In the genomic region with DNA sequence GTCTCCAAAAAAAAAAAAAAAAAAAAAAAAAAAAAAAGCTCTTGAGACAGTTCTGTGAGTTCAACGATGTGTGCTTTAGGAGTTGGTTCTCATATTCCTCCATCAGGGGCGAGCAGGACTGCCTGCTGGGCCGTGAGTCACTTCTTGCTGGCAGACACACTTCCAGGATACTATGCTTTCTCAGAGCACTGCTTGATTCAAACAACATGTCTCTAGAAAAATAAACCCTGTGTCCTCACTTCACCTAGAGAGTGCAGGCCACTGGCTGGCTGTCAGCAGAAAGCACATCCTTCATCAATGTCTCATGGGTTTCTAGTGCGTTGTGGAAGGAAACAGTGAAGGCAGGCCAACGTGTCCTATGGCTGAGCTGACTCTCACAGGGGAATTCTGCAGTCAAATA, we compare ENCODE assay signal across 12 mouse cellular contexts.
A peak's percentile ranks its signal among the peaks of the same experiment; 100 is the strongest.
DNase-seq lines count a peak whose midpoint lies in the region; ATAC-seq and TF ChIP-seq lines count a peak whose summit lies in the region.
"Had no signal": no experiment of that assay in that cellular context is flagged by ENCODE, and none has a peak within 500 bp of the region (broad histone marks: within the 10 kb centered on the region; RNA-seq: fewer than 3 reads in every experiment).

No protein-coding gene starts in this region.

- no peak overlapping the region for H3K27ac ChIP-seq in cerebellum, adult 2 months (ENCODE audit: insufficient read depth, low read length)
- no peak overlapping the region for H3K27ac ChIP-seq in midbrain, embryonic 10.5 days (replicated peaks)
- H3K27ac ChIP-seq in midbrain, embryonic 13.5 days, result no peak overlapping the region
- no peak overlapping the region for H3K27ac ChIP-seq in liver, postnatal 0 days (ENCODE audit: low read depth)
- H3K27ac ChIP-seq: forebrain, embryonic 15.5 days; hindbrain, embryonic 12.5 days; liver, embryonic 13.5 days had no signal

- H3K36me3 ChIP-seq in midbrain, embryonic 10.5 days, result no peaks in the 10 kb centered on the region
- no peaks in the 10 kb centered on the region for H3K36me3 ChIP-seq in midbrain, embryonic 13.5 days
- no peaks in the 10 kb centered on the region for H3K36me3 ChIP-seq in liver, postnatal 0 days (replicated peaks; ENCODE audit: insufficient read depth, low read length)
- H3K36me3 ChIP-seq: forebrain, embryonic 15.5 days; hindbrain, embryonic 12.5 days; liver, embryonic 13.5 days had no signal

- 28% methylated on average over 5 of the region's 5 CpGs for WGBS in cerebellum, adult 2 months
- 66% methylated on average over 5 of the region's 5 CpGs for WGBS in midbrain, embryonic 10.5 days
- WGBS in midbrain, embryonic 13.5 days, result 67% methylated on average over 5 of the region's 5 CpGs
- WGBS in liver, postnatal 0 days (ENCODE audit: insufficient replicate concordance), result 55% methylated on average over 5 of the region's 5 CpGs

- TF ChIP-seq POLR2A in cerebellum, adult 2 months (IDR thresholded peaks at IDR 0.05; ENCODE audit: borderline replicate concordance, insufficient read depth, low read length), result no peak

- H3K9ac ChIP-seq in midbrain, embryonic 13.5 days (replicated peaks), result no peak overlapping the region
- H3K9ac ChIP-seq in liver, postnatal 0 days (replicated peaks), result no peak overlapping the region
- H3K9ac ChIP-seq: forebrain, embryonic 15.5 days; hindbrain, embryonic 12.5 days; liver, embryonic 13.5 days had no signal

- no peak overlapping the region for H3K4me2 ChIP-seq in midbrain, embryonic 13.5 days (replicated peaks)
- no peak overlapping the region for H3K4me2 ChIP-seq in liver, postnatal 0 days (ENCODE audit: low read depth, low read length)
- H3K4me2 ChIP-seq: forebrain, embryonic 15.5 days; hindbrain, embryonic 12.5 days; liver, embryonic 13.5 days had no signal

- TF ChIP-seq EP300 in liver, postnatal 0 days (IDR thresholded peaks at IDR 0.05; ENCODE audit: low read depth), result no peak

- ATAC-seq in midbrain, embryonic 13.5 days, result no peak
- ATAC-seq in liver, postnatal 0 days, result no peak
- ATAC-seq: forebrain, embryonic 15.5 days; Patski had no signal

- no peaks in the 10 kb centered on the region for H3K9me3 ChIP-seq in midbrain, embryonic 10.5 days (replicated peaks)
- H3K9me3 ChIP-seq in midbrain, embryonic 13.5 days, result no peaks in the 10 kb centered on the region
- H3K9me3 ChIP-seq in liver, postnatal 0 days (ENCODE audit: low read length), result no peaks in the 10 kb centered on the region
- H3K9me3 ChIP-seq: forebrain, embryonic 15.5 days; hindbrain, embryonic 12.5 days; liver, embryonic 13.5 days had no signal

- TF ChIP-seq CTCF in cerebellum, adult 2 months (IDR thresholded peaks at IDR 0.05; ENCODE audit: borderline replicate concordance, insufficient read depth, low read depth, low read length), result no peak
- no peak for TF ChIP-seq CTCF in liver, postnatal 0 days (IDR thresholded peaks at IDR 0.05; ENCODE audit: low read depth)

- DNase-seq in cerebellum, adult 2 months, result peak; percentile 18 to 41
- no peak for DNase-seq in cerebellum, adult 8-10 months
- peak; percentile 16 for DNase-seq in midbrain, embryonic 10.5 days (ENCODE audit: low spot score)
- DNase-seq in kidney, postnatal 14 days, result peak; percentile 50
- DNase-seq in ovary, postnatal 14 days (ENCODE audit: low spot score), result no peak
- no peak for DNase-seq in liver, postnatal 0 days
- DNase-seq in thymus, postnatal 25 days, result no peak
- DNase-seq: liver, embryonic 13.5 days had no signal

- H3K4me1 ChIP-seq in cerebellum, adult 2 months (ENCODE audit: control insufficient read depth, insufficient read depth, low read length), result no peaks in the 10 kb centered on the region
- no peaks in the 10 kb centered on the region for H3K4me1 ChIP-seq in midbrain, embryonic 10.5 days
- H3K4me1 ChIP-seq in midbrain, embryonic 13.5 days (replicated peaks), result no peaks in the 10 kb centered on the region
- H3K4me1 ChIP-seq in liver, postnatal 0 days (ENCODE audit: insufficient read depth), result no peaks in the 10 kb centered on the region
- H3K4me1 ChIP-seq: forebrain, embryonic 15.5 days; hindbrain, embryonic 12.5 days; liver, embryonic 13.5 days had no signal

- H3K4me3 ChIP-seq in cerebellum, adult 2 months (replicated peaks; ENCODE audit: insufficient read depth, low read depth, low read length), result no peak overlapping the region
- H3K4me3 ChIP-seq in midbrain, embryonic 10.5 days, result no peak overlapping the region
- H3K4me3 ChIP-seq in midbrain, embryonic 13.5 days (replicated peaks), result no peak overlapping the region
- no peak overlapping the region for H3K4me3 ChIP-seq in liver, postnatal 0 days (ENCODE audit: low read depth, low read length)
- H3K4me3 ChIP-seq: forebrain, embryonic 15.5 days; hindbrain, embryonic 12.5 days; liver, embryonic 13.5 days had no signal

- no peaks in the 10 kb centered on the region for H3K27me3 ChIP-seq in cerebellum, adult 2 months (ENCODE audit: control insufficient read depth, insufficient read depth, low read length)
- H3K27me3 ChIP-seq in midbrain, embryonic 10.5 days (ENCODE audit: low read depth, poor library complexity, severe bottlenecking), result no peaks in the 10 kb centered on the region
- no peaks in the 10 kb centered on the region for H3K27me3 ChIP-seq in midbrain, embryonic 13.5 days
- H3K27me3 ChIP-seq in liver, postnatal 0 days (ENCODE audit: insufficient read depth, low read length), result no peaks in the 10 kb centered on the region
- H3K27me3 ChIP-seq: forebrain, embryonic 15.5 days; hindbrain, embryonic 12.5 days; liver, embryonic 13.5 days; Patski had no signal

Comparison
In these comparisons a context has a peak if more than half of its experiments do, and no peak if none do; other contexts are left out.
1. DNase-seq: peak in cerebellum, adult 2 months (2 of 2), midbrain, embryonic 10.5 days (single experiment) and kidney, postnatal 14 days (single experiment); none in cerebellum, adult 8-10 months (single experiment), ovary, postnatal 14 days (single experiment), liver, postnatal 0 days (single experiment) and thymus, postnatal 25 days (single experiment).